Mouse (Mus musculus) stomach, embryonic 16.5 days (tissue): ENCODE measurements around the gene Eif2ak1. TPM values are rescaled to one million over a fixed set of nuclear protein-coding genes. Genes with fewer than 3 reads are reported as not detected.

Experiments
- ATAC-seq: fragments of 200-750 bp; cut with Nextera tagmentation; 2 replicates; pipeline ENCODE4 v1.8.0; 2017; ENCODE audit warnings: moderate number of reproducible peaks, moderate TSS enrichment; ENCODE audit not compliant: insufficient read depth, low FRiP score
- H3K27ac ChIP-seq: fragments of 300-500 bp; sonication (generic); 2 replicates; pipeline ENCODE4 v1.5.1; 2014; ENCODE audit warnings: low read length
- H3K27me3 ChIP-seq: fragments of 300-500 bp; sonication (generic); 2 replicates; pipeline ENCODE4 v1.6.1; 2014; ENCODE audit warnings: low read length, control low read depth, mixed read lengths; ENCODE audit not compliant: control insufficient read depth, insufficient read depth
- H3K36me3 ChIP-seq: fragments of 300-500 bp; sonication (generic); 2 replicates; pipeline ENCODE4 v1.6.1; 2014; ENCODE audit warnings: low read length; ENCODE audit not compliant: control insufficient read depth, insufficient read depth
- H3K4me1 ChIP-seq: fragments of 300-500 bp; sonication (generic); 2 replicates; pipeline ENCODE4 v1.6.1; 2014; ENCODE audit warnings: low read length, control low read depth, mixed read lengths; ENCODE audit not compliant: control insufficient read depth, insufficient read depth
- H3K4me2 ChIP-seq: fragments of 300-500 bp; sonication (generic); 2 replicates; pipeline ENCODE4 v1.6.1; 2014; ENCODE audit warnings: low read depth, low read length, mixed read lengths
- H3K4me3 ChIP-seq: fragments of 300-500 bp; sonication (generic); replicated peaks from 2 replicates; pipeline ENCODE4 v1.5.1; 2014; ENCODE audit warnings: mild to moderate bottlenecking, low read length
- H3K9ac ChIP-seq: fragments of 300-500 bp; sonication (generic); 2 replicates; pipeline ENCODE4 v1.6.1; 2014; ENCODE audit warnings: low read length
- H3K9me3 ChIP-seq: fragments of 300-500 bp; sonication (generic); replicated peaks from 2 replicates; pipeline ENCODE4 v1.6.1; 2016; ENCODE audit warnings: low read length, control low read depth; ENCODE audit not compliant: control insufficient read depth
- WGBS: fragments of 180-500 bp; shearing (Covaris S2); extraction: QIAGEN DNeasy Blood & Tissue Kit; methylation state at CpG from one replicate; pipeline ENCODE4 v1.1.7; 2014; 5-methylcytosine and 5-hydroxymethylcytosine counted together
- polyA plus RNA-seq: library from polyadenylated mRNA; unstranded; fragments of >200 nt; fragmentation: Nextera tagmentation; extraction: Ambion mirVana; gene quantifications from 2 replicates; pipeline ENCODE4 v1.2.1, GENCODE M21; 2015

The Eif2ak1 gene
- polyA plus RNA-seq, 1 experiment from 2014 or later, result 35.0 TPM

DNA sequence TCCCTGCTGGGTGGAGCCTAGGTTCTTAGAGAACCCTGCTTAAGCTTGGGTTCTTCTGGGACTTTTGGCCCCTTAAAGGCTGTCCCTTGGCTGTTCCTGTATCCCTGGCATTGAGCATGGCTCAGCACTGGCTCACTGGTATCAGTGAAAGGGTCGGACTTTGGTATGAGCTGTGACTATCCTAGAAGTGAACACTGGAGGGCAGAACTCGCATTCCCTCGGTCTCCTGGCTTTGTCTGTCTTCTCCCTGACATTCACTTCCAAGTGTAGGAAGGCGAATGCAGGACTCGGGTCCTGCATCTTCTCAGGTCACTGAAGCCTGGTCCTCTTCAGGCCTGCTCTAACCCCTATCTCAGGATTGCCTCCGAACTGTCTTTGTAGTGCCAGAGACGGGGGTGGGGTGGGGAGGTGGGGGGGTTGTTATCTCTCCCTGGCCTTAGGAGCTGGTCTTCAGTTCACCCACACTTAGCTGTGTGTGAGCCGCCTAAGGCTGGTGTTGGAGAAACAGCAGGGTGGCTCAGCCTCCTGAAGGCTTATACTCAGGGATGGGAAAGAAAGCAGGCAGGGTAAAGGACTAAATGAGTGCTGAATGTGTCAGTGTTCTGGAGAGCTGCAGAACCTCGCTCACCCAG is 74.8 kb downstream of the Eif2ak1 start:
- Histone ChIP-seq H3K27ac (no peak overlapping the region), H3K9ac (no peak overlapping the region), H3K9me3 (no peaks in the 10 kb centered on the region), H3K4me3 (no peak overlapping the region), H3K4me2 (no peak overlapping the region), H3K36me3 (peaks cover 29% of the 10 kb centered on the region), H3K27me3 (no peaks in the 10 kb centered on the region), H3K4me1 (no peaks in the 10 kb centered on the region)
- ATAC-seq, result no peak
- 71% methylated on average over 9 of the region's 9 CpGs for WGBS

DNA sequence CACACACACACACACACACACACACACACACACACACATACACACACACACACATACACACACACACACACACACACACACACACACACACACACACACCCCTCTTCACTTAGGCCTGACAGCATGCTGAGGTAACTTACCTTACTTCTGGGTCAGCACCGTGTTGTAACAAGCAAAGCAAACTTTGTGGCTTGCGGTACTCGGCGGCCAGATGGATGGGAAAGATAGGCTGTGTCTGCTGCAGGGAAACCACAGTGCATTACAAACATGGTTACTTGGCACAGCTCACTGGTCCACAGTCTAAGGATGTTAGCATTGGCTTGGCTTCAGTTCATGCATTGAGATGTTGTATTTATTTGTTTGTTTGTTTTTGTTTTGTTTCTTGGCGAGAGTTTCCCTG is 75.8 kb downstream of the Eif2ak1 start:
- Histone ChIP-seq H3K27me3 (no peaks in the 10 kb centered on the region), H3K4me1 (no peaks in the 10 kb centered on the region), H3K9ac (no peak overlapping the region), H3K27ac (no peak overlapping the region), H3K4me3 (no peak overlapping the region), H3K4me2 (no peak overlapping the region), H3K9me3 (no peaks in the 10 kb centered on the region), H3K36me3 (peaks cover 23% of the 10 kb centered on the region)
- 61% methylated on average over 5 of the region's 5 CpGs for WGBS
- ATAC-seq, result no peak

DNA sequence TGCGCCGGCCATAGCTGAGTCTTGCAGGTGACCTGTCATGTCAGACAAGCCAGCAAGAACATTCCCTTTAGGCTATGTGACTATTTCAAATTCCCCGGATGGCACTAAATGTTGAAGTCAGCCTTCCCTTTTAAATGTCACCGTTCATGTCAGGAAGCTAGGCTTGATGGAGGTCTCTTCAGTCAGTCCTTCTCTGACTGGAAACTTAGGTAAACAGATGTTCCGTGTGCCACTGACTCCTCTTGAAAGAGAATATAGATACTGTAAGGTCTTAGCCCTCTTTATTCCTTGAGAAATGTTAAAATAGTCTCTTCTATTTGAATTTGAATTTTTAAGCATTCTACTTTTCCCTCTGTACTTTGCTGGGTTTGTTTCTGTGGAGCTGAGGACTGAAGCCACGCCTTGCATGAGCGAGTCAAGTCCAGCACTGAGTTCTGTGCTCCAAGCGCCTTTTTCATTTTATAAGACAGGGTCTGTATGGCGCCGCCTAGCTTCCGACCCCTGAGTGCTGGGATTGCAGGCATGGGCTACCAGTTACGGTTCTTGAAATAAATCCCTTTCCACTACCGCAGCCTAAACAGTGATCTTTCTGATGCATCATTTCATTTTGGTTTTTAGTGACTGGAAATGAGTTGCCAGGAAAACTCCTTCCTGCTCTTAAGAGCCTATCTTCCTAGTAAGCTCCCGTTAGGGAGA is 80.2 kb downstream of the Eif2ak1 start, which contains the start of gene Ankrd61:
Ankrd61 (minus strand) TSS at position 51 of the 696 bp plus-strand sequence.
- no peaks in the 10 kb centered on the region for H3K27me3 ChIP-seq
- 84% methylated on average over 14 of the region's 14 CpGs for WGBS
- no peaks in the 10 kb centered on the region for H3K9me3 ChIP-seq
- no peak for ATAC-seq
- H3K4me2 ChIP-seq, result no peak within 1 kb of the TSS
- no peak within 1 kb of the TSS for H3K27ac ChIP-seq
- H3K4me1 ChIP-seq, result no peaks in the 10 kb centered on the region
- peaks cover 19% of the 10 kb centered on the region for H3K36me3 ChIP-seq
- H3K4me3 ChIP-seq, result no peak within 1 kb of the TSS
- H3K9ac ChIP-seq, result no peak within 1 kb of the TSS

DNA sequence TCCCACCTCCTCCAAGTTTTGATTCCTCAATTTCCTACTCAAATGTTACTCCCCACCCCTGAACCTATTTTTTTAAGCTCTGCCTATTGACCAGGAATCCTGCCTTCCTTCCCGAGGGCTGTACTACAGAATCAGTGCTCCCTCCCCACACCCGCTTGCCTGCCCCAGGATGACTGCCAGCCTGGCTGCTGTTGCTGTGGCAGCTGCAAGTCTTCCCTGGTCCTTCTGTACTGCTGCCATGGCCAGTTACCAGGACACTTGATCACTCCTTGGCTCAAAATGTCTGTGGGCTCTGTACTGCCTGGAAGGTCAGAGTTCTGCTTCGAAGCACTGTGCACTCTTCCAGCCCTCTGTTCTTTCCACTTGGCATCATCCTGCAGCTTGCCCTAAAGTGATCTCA is 84.5 kb downstream of the Eif2ak1 start:
- Histone ChIP-seq H3K4me2 (no peak overlapping the region), H3K27ac (no peak overlapping the region), H3K4me3 (no peak overlapping the region), H3K9ac (no peak overlapping the region), H3K9me3 (no peaks in the 10 kb centered on the region), H3K36me3 (peaks cover 37% of the 10 kb centered on the region), H3K4me1 (no peaks in the 10 kb centered on the region), H3K27me3 (no peaks in the 10 kb centered on the region)
- WGBS, result 82% methylated on average over 3 of the region's 3 CpGs
- ATAC-seq, result no peak

DNA sequence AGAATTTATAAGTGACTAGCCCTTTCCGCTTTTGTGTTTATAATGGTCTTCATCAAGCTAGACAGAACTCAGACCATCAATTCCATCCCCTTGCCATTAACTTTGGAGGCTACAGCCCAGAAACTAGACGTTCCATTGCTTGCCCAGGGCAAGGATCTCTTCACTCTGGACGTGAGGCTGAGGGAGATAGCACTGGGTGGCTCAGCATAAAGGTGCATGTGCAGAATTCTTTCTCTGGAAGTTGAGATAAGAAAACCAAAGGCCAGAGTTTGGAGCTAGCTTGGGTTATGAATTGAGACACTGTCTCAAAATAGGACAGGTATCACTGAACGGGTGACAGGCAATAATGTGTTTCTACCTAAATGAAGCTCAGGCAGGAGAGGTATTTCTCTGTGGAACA is 86.2 kb downstream of the Eif2ak1 start:
- Histone ChIP-seq H3K4me1 (peaks cover 11% of the 10 kb centered on the region; the same call in 1 of the 2 replicates), H3K4me3 (no peak overlapping the region), H3K4me2 (no peak overlapping the region), H3K9me3 (no peaks in the 10 kb centered on the region), H3K36me3 (peaks cover 34% of the 10 kb centered on the region), H3K9ac (no peak overlapping the region), H3K27ac (no peak overlapping the region), H3K27me3 (no peaks in the 10 kb centered on the region)
- 77% methylated on average over 4 of the region's 4 CpGs for WGBS
- no peak for ATAC-seq

DNA sequence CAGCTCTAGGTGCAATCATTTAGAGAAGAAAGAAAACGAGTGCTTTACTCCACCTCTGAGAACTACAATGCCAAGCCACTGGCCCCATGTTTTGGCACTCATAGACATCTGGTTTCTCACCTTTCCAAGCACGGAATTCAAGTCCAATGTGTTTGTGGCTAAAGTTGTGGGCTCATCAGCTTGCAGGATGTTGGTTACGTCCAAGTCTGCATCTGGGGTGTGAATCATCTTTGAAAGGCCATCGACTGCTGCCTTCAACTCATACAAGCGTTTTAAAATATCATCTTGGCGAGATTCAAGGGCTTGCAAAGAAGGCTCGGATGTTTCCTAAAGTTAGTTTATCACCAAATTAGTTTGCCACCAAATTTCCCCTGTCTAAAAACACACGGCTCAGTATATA is 88.8 kb downstream of the Eif2ak1 start:
- WGBS, result 81% methylated on average over 8 of the region's 8 CpGs
- no peak for ATAC-seq
- H3K4me1 ChIP-seq, result peaks cover 19% of the 10 kb centered on the region
- no peaks in the 10 kb centered on the region for H3K9me3 ChIP-seq
- no peak overlapping the region for H3K4me2 ChIP-seq
- H3K27me3 ChIP-seq, result no peaks in the 10 kb centered on the region
- H3K4me3 ChIP-seq, result no peak overlapping the region
- no peak overlapping the region for H3K9ac ChIP-seq
- no peak overlapping the region for H3K27ac ChIP-seq
- H3K36me3 ChIP-seq, result peaks cover 32% of the 10 kb centered on the region

DNA sequence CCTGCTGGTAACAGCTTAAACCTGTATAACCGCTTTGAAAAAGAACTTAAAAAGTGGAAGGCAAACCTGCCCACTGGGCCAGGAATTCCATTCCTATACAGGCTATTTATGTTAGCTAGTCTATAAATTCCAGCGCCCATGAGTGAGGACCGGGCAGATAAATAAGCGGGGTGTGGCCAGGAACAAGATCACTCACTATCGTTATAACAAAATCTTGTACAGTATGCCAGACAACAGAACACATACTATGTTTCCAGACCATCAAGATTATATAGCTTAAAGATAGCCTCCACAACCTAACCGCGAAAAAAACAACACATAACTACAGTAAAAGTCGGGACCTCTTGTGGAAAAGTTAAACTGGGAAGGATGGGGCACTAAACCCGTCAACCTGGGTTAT is 91.3 kb downstream of the Eif2ak1 start:
- H3K9me3 ChIP-seq, result no peaks in the 10 kb centered on the region
- H3K27ac ChIP-seq, result peak overlapping the region; percentile 85
- peaks cover 13% of the 10 kb centered on the region for H3K36me3 ChIP-seq
- peak overlapping the region; percentile 82 for H3K9ac ChIP-seq
- peak overlapping the region; percentile 71 for H3K4me2 ChIP-seq
- H3K4me1 ChIP-seq, result peaks cover 19% of the 10 kb centered on the region
- no peaks in the 10 kb centered on the region for H3K27me3 ChIP-seq
- WGBS, result under 1% methylated on average over 9 of the region's 9 CpGs
- H3K4me3 ChIP-seq, result peak overlapping the region; percentile 83
- no peak for ATAC-seq

DNA sequence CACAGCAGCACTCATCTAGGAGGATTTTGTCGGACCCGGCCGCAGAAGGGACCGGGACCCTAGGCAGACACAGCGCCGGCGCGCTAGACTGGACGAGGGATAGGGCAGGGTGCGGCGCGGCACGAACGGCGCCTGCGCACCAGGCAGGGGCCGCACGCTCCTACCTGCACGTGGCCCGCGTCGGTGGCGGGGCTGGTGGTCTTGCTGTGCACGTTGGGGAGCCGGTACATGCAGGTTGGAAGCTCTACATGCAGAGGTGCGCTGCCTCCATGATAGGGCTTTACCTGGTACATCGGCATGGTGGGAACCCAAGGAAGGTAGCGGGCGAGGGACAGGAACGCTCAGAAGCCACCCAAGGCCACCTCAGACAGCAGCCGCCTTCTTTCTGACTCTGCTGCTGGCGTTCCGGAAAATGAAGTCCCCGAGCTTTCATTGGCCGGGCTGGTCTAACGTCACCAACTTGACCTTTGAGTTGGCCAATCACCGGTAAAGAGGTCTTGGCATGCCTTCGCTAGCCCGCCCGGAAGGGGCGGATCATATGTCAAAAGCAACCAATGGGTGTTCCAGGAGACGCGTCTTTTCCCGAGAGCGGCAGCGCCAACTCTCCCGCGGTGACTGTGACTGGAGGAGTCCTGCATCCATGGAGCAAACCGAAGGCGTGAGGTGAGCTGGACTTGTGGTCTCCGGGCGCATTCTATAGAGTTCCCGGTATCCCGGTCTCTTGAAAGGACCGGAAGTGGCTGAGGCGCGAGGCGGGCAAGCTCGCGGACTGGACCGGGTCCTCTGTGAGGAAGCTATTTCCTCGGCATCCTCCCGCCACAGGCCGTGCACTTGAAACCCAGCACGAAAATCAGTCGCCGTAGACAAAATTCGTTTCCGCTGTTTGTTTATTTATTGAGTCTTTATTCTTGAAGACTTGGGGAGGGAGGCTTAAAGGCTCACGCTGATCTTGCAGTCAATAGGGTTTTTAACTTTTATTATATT is 92.1 kb downstream of the Eif2ak1 start, which contains the start of the genes Aimp2 and Pms2:
Aimp2 (minus strand) TSS at position 431 of the 984 bp plus-strand sequence.
Pms2 (plus strand) TSS at position 548 of the 984 bp plus-strand sequence.
- WGBS, result under 1% methylated on average over 70 of the region's 70 CpGs
- Histone ChIP-seq H3K4me1 (peaks cover 19% of the 10 kb centered on the region), H3K27ac (peak within 1 kb of the TSS; percentile 85), H3K4me3 (peak within 1 kb of the TSS; percentile 83), H3K36me3 (peaks cover 5% of the 10 kb centered on the region; the same call in 1 of the 2 replicates), H3K9me3 (no peaks in the 10 kb centered on the region), H3K27me3 (no peaks in the 10 kb centered on the region), H3K4me2 (peak within 1 kb of the TSS; percentile 77), H3K9ac (peak within 1 kb of the TSS; percentile 82)
- peak; percentile 99 for ATAC-seq
